Mouse (Mus musculus): ENCODE results near the gene Tbx21.

DNA sequence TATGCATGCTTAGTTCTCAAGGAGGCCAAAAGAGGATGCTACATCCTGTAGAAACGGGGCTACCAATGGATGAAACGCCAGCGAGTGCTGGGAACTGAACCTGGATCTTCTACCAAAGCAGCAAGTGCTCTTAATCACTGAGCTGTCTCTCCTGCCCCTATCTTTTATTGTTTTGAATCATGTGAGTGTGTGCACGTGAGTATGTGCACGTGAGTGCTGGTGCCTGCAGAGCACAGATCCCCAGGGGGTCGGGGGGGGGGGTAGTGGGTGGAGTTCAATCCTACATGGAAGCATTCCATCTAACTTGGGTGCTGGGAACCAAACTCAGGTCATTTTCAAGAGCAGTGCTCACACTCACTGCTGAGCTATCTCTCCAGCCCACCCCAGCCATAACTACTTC is 28.8 kb downstream of the Tbx21 start:
- no peak for TF ChIP-seq CTCF (IDR thresholded peaks at IDR 0.05; ENCODE audit: control insufficient read depth, insufficient read depth, insufficient read length)
- TF ChIP-seq USF1 (IDR thresholded peaks at IDR 0.05; ENCODE audit: low read depth): no peak

All from C2C12 (cell line).